Mouse (Mus musculus) kidney, adult 18-20 months (tissue): ENCODE measurements at regions not wholly inside any gene's neighbourhood (a gene's known extent, or its start where the extent isn't known, plus 50 kb on each side); places are given as distances from the start of the nearest gene placed in this dataset.
A peak's percentile ranks its signal among the peaks of the same experiment; 100 is the strongest.

Source experiments
- DNase-seq: peaks from one replicate; pipeline ENCODE4 v3.0.0; 2021

DNA sequence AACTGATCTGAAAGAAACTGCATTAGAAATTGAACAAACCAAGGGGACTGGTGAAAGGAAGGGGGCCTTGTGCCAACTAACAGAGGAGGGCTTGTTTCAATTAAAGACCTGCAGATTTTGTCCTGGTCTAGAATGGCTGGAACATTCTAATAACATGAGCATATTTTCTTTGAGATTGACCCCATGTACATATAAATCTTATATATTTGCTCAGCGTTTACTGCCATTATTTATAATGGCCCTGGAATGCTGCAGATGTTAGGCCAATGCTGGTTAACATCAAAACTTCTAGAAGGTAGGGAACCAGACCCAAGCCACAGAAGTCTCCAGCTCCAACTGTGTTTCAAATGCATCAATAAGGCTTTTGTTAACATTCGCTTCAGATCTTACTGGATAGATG, 326.4 kb downstream of the Tns1 start:
- no peak for DNase-seq

DNA sequence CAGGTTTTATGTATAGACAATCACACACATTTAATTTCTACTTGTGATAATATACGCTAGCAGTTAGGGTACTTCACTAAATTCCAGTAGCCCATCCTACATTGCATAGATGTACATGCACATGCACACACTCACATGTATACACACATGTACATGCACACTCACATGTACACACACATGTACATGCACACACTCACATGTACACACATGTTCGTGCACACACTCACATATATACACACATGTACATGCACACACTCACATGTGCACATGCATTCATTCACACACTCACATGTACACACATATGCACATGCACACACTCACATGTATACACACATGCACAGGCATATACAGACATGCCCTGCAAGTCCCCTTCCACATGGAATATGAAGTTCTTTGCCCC, 326.8 kb downstream of the Tns1 start:
- DNase-seq = no peak

DNA sequence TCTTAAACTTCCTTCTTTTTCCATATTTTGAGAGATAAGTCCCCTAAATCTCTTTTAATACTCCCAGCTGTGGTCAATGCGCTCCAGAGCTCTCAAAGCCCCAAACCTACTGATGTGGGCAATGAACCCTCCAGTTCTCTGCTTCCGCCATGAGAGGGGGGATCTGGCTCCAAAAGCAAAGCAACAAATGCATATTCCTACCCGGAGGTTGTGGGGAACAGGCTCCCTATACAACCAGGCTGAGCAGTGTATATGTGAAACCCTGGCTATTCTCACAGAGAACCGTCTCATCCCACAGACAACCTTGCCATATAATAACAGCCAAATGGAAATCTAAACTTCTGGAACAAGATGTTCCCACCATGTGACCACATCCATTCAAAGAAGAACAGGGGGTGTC, 330.4 kb downstream of the Tns1 start:
- no peak for DNase-seq

DNA sequence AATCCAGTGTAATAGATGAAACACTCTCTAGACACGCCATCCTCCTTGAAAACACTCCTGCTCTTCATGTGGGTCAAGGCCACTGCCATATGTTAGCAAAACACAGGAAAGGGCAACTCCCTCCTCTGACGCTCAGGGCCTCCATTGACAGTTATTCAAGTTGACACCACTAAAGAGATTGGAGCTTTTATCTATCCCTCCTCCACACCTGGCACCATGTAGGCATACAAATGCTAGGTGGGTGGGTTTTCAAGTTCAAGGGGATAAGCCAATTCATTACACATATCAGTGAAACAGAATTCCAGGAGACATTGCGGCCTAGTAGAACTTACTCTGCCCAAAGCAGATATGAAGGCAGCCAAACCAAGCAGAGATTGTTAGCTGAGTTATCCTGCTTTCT, 331.0 kb downstream of the Tns1 start:
- no peak for DNase-seq

DNA sequence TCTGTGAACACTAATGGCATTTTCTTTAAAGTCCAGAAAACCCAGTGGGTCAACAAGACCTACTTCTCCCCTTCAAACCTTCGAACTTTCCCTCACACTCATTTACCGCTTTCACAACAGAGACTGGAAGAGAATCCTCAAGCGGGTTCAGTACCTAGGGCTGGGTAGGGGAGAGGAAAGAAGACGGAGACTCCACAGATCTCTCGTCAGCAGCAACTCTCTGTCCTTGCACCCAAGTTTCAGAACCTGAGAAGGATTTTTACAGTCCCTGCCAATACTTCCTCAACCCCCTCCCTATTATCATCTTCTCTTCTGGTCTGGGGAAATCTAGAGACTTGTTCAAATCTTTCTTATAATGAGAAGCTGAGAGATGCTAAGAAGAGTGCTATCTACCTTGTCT, 331.9 kb downstream of the Tns1 start:
- DNase-seq = no peak

DNA sequence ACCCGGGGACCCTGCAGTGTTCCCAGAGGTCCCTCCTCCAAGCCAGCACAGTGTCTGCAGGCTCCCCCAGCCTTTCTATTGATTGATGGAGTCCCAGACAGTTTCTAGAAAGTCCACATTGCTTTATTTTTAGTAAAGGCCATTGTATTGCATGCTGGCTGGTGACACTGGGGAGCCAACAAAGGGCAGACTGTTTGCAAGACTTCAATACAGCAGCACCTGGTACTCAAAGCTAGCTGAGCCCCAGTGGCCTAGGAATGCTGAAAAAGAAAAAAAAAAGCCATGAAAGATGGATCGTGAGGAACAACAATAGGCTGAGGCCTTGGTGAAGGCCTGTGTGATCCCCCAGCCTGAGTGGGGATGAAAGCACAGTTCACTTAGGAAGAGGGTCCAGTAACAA, 336.6 kb downstream of the Tns1 start:
- no peak for DNase-seq

DNA sequence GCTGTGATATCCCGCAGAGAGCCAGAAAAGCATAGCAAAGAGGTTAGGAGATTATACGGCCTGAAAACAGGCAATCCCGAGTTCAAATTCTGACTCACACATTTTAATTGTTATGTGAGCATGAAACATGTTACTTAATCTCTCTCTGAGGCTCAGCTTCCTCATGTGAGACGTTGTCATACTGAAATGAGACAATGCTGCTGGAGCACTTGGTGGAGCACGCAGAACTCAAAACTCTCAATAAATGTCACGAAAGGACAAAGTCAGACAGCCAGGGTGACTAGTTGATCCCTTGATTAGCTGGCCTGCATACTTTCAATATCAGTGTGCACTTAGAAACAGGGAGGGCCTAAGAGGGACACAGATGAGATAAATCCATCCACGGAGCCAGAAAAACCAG, 337.0 kb downstream of the Tns1 start:
- DNase-seq = no peak

DNA sequence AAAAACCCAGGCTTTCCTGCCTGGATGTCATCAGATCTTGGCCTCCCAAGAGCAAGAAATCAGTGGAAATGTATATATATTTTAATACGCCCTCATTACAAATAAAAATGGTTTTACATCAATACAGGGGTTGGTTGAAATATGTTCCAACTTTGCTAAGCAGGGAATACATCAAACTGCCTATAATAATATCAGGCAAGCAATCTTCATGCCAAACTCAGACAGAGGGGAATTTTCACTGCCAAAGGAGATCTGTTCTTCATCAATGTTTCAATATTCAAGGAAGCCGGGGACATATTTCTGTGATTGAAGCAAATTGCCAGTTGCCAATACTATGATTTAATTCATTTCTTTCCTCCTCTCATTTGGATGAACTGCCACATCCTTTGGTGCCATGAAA, 340.9 kb downstream of the Tns1 start:
- no peak for DNase-seq

DNA sequence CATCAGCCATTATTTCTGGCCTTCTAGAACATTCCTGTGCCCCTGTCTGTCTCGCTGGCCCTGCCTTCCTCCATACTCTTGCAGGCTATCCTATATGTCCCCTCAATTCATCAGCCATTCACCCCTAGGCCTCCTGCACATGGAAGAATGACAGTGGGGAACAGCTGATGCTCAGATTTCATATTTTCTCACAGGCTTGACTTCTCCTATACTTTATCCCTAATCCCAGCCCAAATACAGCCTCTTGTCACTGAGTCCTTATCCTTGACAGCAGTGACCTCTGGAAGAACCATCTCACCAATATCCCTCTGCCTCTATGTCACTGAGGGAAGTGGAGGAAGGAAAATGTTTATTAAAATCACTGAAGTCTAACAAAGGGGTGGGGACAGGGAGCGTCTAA, 341.4 kb downstream of the Tns1 start:
- DNase-seq = no peak

DNA sequence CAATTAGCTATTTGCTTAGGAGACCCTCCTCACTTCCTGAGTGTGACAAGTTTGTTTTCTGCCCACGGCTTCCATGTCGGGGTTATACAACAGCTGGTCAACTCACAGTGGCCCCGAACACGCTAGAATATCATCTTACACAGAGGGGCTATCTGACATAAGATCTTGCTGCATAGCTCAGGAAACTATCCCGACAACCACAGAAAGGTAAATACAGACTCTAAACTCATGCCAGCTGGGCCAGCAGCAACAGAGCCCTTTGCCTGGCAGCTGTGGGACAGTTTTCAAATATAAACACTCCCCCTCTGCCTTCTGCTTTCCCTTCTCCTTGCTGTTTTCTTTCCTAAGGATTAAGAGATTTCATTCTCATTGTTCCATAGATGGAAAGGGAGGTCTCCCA, 352.5 kb downstream of the Tns1 start:
- no peak for DNase-seq

DNA sequence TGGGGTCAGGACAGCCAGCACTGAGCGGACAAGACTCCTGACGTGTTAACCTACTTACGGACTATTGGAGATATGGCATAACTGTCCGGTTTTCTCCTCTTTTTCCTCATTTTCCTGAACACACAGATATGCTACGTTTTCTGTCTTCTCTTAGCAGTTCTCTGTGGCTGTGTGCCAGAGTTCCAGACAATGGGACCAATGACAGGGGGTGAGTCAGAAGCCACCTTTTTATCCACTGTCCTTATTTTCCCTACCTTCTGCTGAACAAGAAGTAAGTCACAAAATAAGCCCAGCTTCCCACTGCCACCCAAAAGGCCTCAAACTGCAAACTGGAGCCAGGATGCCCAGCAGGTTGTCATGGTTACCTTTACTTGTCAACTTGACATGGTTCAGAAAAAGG, 353.6 kb downstream of the Tns1 start:
- DNase-seq = no peak

DNA sequence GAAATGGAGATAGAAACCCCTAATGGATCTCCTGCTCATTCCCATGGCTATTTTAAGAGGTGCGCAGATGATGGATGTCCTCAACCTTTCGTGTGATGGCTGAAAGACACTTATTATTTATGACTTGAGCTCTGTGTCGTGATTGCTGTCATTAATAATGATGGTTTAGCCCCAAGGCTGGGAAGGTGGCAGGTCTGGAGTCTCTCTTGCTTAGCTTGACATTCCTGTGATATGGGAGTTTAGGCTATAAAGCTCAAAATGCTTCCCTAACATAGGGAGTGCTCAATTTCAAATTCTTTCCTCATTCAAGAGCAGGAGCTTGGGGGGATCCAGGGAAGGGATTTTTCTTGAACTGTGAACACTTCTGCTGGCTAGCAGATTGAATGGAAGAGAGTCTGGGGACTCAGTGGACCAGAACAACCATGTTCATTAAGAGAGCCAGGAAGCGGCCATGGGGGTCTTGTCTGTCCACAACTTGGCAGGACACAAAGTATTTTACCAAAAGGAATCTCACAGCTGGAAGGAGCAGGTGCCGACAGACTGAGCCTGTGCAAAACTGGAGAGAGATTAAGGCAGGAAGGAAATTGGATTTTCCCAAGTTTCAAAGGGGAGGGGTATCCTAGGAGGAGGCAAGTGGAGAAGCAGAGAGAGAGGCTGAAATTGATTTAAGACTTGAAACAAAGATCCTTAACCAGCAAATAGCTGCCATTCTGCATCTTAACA, 359.5 kb downstream of the Tns1 start:
- no peak for DNase-seq

DNA sequence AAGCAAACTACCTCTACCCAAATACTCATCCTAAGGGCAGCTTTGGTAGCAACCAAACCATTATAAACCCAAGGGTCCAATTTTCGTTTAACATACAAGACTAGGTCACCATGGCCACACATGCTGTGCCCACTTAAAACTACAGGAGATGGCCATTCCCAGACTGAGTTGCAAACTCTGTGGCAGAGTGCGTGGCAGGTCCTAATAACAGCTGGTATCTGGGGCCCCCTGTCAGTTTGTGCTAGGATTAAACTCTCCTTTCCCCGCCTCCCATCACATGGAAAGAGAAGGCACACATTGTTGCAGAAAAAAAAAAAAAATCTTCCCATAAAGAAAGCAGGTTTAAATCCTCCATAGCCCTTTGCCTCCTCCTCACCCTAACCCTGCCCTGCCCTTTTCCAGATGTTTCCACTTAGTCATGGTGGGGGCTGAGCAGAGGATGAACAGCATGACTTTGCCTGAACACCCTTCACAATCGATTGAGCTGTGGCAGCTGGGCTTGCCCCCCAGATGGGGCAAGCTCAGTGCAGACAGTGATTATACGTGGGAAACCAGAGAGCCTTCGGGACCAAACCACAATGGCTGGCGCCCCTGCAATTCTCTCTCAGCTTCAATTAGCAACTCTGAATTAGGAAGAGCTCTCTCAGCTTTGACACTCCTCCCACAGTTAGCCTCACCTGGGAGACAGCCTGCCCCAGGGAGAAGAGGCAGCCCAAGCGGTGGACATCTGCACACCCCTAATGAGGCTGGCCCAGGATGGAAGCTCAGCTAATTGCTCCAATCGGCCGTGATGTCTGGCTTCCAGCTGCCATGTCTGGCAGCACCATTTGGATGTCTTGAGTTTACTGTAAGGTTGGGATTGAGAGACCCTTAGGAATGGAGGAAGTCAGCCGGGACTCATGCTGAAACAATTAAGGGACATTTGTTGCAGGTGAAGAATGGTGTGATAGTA, 365.9 kb downstream of the Tns1 start:
- DNase-seq = no peak

DNA sequence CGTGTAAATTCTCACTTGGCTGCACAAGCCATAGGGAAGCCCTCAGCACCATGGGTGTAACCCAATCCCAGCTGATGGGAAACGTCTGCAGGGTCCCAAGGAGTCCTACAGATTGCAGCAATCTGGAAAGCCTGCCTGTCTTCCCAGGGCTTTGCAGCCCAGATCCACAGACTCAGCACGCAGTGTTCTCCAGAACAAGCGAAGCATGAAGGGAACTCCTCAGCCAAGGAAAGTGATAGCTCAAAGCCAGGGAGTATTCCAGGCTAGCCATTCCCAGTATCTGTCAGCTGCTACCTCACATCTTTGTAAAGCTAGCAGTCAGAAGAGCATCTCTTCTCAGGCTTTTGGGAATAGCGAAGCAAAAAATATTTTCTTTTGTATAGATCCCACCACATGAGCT, 368.5 kb downstream of the Tns1 start:
- DNase-seq = no peak

DNA sequence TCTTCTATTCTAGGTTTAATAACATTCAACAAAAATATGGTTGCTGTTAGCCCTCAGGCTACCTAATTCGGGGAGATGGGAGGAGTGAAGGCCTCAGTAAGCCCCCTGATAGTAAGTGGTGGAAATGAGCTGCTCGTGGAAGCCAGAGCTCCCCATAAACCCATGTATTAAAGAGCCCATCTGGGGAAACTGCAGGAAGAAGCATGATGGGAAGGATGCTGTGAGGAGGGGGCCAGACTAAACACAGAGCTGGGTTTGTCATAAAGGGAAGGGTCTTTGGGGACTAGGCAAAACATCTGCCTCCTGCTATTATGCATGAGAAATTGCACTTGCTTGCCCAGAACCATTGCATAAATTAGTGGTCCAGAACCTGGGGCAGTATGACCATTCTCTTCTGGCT, 369.3 kb downstream of the Tns1 start:
- DNase-seq = no peak

DNA sequence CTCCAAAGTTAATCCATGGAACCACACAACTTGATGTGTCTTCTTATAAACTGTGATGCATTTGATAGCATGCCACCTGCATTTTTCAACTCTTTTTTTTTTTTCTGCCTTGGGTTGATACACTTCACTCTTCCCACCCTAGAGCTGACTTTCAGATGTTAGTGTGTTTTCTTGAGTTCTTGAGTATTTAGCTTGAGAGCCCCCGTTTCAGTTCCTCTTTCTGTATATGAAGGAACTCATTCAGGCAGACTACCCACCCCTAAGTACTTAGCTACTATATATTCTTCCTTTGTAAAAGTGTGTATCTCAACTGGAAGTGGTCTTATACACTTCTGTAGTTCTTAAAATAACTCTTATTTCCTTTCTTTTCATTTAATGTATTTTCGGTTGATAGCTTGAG, 371.1 kb downstream of the Tns1 start:
- no peak for DNase-seq

DNA sequence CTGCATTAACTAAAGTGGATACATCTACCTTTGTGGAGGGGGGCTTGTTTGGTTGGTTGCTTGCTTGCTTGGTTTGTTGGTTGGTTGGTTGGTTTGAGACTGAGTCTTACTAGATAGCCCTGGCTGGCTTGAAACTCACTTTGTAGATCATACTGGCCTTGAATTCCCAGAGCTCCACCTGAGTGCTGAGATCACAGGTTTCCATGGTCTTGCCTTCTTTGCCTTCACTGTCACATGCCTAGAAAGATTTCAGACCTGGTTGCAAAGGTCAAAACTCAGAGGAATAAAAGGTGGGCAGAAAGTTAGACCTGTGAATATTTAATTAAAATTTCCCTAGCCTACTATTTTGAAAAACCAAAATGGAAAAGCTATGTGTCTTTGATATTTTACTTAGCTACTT, 375.5 kb downstream of the Tns1 start:
- no peak for DNase-seq

DNA sequence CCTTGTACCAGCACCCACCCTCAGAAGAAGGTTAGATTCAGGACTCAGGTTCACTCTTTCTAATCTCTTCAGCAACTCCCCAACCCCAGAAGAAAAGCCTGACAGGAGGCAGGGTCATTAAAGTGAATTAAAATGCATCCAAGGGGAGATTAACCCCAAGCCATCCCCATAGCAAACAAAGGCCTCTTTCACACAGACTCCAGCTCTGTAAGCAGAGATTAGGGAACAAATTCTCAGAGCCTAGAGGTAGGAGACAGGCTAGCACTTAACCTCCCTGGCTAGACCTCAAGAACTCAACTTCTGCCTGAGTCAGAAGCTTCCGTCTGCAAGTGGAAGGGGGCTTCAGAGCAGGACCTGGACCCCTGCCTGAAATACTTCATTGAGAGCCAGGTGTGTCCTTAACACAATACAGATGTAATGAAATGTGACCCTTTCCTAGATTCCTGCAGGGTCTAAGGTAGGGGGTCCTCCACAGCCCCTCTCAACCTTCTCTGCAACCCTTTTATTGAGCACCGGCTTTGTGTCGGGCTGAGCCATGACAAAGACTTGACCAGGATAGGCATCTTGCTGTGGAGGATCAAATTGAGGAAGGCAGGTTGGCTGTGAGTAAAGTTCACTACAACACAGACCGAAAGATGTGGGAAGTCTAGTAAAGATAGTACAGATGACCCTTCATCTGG, 379.6 kb downstream of the Tns1 start:
- DNase-seq = no peak

DNA sequence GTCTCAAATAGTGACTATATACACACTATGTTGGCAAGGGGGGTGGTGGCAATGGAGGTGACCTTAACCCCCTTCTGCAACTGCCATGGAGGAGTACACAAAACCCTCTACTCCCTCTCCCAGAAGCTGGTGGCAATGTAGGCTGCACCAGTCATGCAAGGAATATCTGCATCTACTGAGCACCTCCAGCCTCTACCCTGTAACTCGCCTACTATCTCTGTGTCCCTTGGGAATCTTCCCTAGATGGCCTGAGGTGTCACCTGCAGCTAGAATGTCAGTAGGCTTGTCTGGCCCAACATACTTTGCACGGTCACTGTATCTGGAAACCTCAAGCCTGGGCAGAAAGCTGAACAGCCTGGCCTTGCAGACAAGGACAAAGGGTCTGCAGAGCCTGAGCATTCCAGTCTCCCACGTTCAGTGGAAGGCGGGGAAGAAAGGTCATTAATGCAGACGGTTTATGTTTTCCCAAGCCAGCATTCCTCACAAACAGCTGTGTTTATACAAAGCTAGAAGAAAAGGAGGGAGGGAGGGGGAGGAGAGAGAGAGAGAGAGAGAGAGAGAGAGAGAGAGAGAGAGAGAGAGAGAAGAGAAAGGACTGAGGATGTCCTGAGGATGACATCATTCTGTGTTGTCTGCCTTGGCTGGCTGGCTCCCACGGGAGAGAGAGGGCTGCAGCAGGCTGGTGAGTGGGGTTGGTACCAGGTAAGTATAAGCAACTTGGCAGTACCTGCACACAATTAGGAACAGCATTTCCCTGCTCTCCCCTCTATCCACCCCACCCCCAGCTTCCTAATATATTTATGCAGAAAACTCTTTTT, 380.3 kb downstream of the Tns1 start:
- no peak for DNase-seq

DNA sequence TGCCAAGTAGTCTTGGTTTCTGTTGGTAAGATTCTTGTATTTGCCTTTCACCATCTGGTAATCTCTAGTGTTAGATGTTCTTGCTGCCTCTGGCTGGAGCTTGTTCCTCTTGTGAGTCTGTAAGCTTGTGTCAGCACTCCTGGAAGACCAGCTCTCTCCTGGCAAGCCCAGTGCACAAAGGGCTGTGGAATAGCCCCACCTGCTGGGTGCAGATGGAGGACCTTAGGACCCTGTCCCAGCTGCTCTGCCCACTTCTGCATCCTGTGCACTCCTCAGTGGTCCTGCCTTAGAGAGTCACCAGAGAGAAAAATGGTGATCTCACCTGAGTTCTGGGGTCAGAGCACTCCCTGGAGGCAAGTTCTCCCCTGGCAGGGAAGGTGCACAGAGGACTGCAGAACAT, 387.2 kb downstream of the Tns1 start:
- DNase-seq = peak; percentile 67

DNA sequence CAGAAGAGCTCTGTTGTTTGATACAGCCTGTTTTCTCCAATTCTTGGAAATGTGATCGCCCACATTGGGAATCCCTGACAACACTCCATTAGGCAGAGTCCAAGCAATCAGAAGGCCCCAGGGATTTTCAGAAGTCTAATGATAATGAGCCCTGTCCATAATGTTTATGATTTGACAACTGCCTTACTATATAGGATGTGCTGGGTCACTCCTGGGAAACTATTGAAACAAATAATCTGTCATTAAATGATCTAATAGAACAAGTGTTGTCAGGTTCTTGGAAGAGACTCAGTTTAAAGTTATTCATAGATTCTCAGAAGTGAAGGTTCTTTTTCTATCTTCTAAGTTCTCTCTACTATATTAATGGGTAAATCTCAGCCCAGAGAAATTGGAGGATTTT, 395.9 kb downstream of the Tns1 start:
- DNase-seq = no peak

DNA sequence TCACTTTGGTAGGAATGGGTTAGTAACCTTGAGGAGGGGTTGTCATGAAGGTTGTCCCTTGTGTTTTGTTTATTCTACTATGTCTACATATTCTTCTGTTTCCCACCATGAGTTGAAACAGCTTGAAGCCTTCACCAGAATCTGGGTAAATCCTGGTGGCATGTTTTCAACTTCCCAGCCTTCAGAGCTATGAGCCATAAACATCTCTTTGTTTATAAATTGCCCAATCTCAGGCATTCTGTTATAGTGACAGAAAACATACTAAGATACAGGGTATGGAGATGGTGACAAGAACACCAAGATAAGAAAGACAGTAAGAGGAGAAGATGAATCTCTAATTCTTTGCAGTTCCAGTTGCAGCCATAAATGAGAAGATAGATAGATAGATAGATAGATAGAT, 396.5 kb downstream of the Tns1 start:
- DNase-seq = no peak

DNA sequence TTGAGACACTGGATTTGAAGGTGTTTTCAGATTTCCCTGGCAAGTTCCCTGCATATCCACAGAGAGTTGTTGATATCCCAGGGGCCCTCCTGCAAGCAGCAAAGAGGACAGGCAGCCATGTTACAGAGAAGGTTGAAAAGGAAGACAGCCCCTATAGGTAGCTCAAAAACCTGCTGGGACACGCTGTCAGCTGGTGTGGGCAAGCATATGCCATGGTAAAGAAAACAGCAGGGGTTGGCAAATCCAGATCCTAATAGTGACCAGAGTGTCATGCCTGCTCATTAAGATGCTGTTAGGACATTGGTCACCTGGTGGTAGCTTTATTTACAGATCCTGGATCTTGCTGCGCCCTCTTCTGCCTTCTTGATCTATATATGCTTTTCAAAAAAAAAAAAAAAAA, 397.6 kb downstream of the Tns1 start:
- no peak for DNase-seq
